Mouse (Mus musculus): ENCODE data around the gene Egr4. TPM values are rescaled to one million over a fixed set of nuclear protein-coding genes. Genes with fewer than 3 reads are reported as not detected.

The Egr4 gene
- 0.34 and 0.42 TPM in 2 replicates for polyA plus RNA-seq (2012; ENCODE audit: low replicate concordance)

DNA sequence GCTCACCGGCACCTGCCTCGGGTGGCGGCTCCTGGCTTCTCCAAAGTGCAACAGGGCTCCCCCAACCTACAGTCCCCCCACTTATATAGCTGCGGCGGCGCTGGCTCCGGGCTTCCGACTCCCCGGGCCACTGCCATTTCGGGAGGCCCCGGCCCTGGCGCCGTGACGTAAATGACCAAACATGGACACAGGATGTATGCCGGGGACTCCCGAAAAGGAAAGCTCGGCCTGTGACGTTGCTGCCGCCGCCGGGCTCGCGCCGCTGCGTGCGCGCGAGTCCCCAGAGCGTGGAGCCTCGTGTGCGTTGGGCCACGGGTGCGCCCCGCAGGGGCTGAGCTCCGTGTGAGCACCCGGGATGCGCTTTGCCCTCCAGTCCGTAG is at the start of gene Egr4:
Gene Egr4, minus strand, starts transcription at position 59 of the 380 bp plus-strand sequence.

GRCm38 (mm10) chr6:85502911-85503250 is 10.5 kb downstream of the Egr4 start, which contains the start of gene Fbxo41:
Fbxo41 (minus strand) TSS chr6:85502994.

Other genes starting within 250 kb of the Egr4 start
- 1.7 and 2.5 TPM in 2 replicates for gene Sfxn5, start 180.2 kb downstream of the Egr4 start, polyA plus RNA-seq (2012; ENCODE audit: low replicate concordance)
- 3.3 and 3.4 TPM in 2 replicates for gene Rab11fip5, start 139.0 kb downstream of the Egr4 start, polyA plus RNA-seq (2012; ENCODE audit: low replicate concordance)
- gene Noto, start 89.7 kb downstream of the Egr4 start, polyA plus RNA-seq (2012; ENCODE audit: low replicate concordance) = not detected in 2 replicates
- gene Smyd5, start 81.6 kb downstream of the Egr4 start, polyA plus RNA-seq (2012; ENCODE audit: low replicate concordance) = 2.4 and 27.6 TPM in 2 replicates
- 16.7 and 37.8 TPM in 2 replicates for gene Cct7, start 62.1 kb downstream of the Egr4 start, polyA plus RNA-seq (2012; ENCODE audit: low replicate concordance)
- 29.5 and 31.5 TPM in 2 replicates for gene Pradc1, start 61.6 kb downstream of the Egr4 start, polyA plus RNA-seq (2012; ENCODE audit: low replicate concordance)
- gene Fbxo41, start 10.6 kb downstream of the Egr4 start, polyA plus RNA-seq (2012; ENCODE audit: low replicate concordance) = 0.11 TPM in 1 of 2 replicates, not detected in the other
- 1.5 and 2.2 TPM in 2 replicates for gene Alms1, start 73.9 kb upstream of the Egr4 start, polyA plus RNA-seq (2012; ENCODE audit: low replicate concordance)
- not detected in 2 replicates for gene Nat8f7, start 199.6 kb upstream of the Egr4 start, polyA plus RNA-seq (2012; ENCODE audit: low replicate concordance)